ENCODE assay signal across 9 mouse cellular contexts in genomic region chr16:91875567-91876344, GRCm38 (mm10).
DNase-seq lines count a peak whose midpoint lies in the region; ATAC-seq and TF ChIP-seq lines count a peak whose summit lies in the region.
"Had no signal": no experiment of that assay in that cellular context is flagged by ENCODE, and none has a peak within 500 bp of the region (broad histone marks: within the 10 kb centered on the region; RNA-seq: fewer than 3 reads in every experiment).

No protein-coding gene starts in this region.

- H3K9ac ChIP-seq in lung, embryonic 14.5 days, result no peak overlapping the region
- no peak overlapping the region for H3K9ac ChIP-seq in lung, postnatal 0 days (replicated peaks; ENCODE audit: low read depth)
- H3K9ac ChIP-seq: liver, embryonic 12.5 days had no signal

- H3K27ac ChIP-seq in lung, embryonic 14.5 days (ENCODE audit: low read depth), result no peak overlapping the region
- H3K27ac ChIP-seq in lung, postnatal 0 days (ENCODE audit: low read length), result no peak overlapping the region
- H3K27ac ChIP-seq: liver, embryonic 12.5 days had no signal

- H3K9me3 ChIP-seq in lung, embryonic 14.5 days (ENCODE audit: low read depth, low read length), result no peaks in the 10 kb centered on the region
- no peaks in the 10 kb centered on the region for H3K9me3 ChIP-seq in lung, postnatal 0 days (ENCODE audit: low read length)
- H3K9me3 ChIP-seq: liver, embryonic 12.5 days had no signal

- H3K36me3 ChIP-seq in lung, embryonic 14.5 days (ENCODE audit: insufficient read depth), result peaks cover 17% of the 10 kb centered on the region
- no peaks in the 10 kb centered on the region for H3K36me3 ChIP-seq in lung, postnatal 0 days (ENCODE audit: insufficient read depth, low read length)

- H3K4me2 ChIP-seq in lung, embryonic 14.5 days, result no peak overlapping the region
- no peak overlapping the region for H3K4me2 ChIP-seq in lung, postnatal 0 days (replicated peaks; ENCODE audit: low read depth, low read length)
- H3K4me2 ChIP-seq: liver, embryonic 12.5 days had no signal

- TF ChIP-seq EP300 in lung, postnatal 0 days (IDR thresholded peaks at IDR 0.05), result no peak

- peak; percentile 44; the same call in 1 of the 2 replicates for ATAC-seq in lung, embryonic 14.5 days (ENCODE audit: insufficient read depth)
- no peak for ATAC-seq in lung, postnatal 0 days
- ATAC-seq: liver, embryonic 12.5 days had no signal

- H3K27me3 ChIP-seq in lung, embryonic 14.5 days (ENCODE audit: insufficient read depth, low read length), result no peaks in the 10 kb centered on the region
- H3K27me3 ChIP-seq in lung, postnatal 0 days (replicated peaks; ENCODE audit: insufficient read depth, low read length), result no peaks in the 10 kb centered on the region

- H3K4me1 ChIP-seq in lung, embryonic 14.5 days (ENCODE audit: insufficient read depth), result no peaks in the 10 kb centered on the region
- H3K4me1 ChIP-seq in lung, postnatal 0 days (ENCODE audit: insufficient read depth, low read depth, low read length), result no peaks in the 10 kb centered on the region

- no peak overlapping the region for H3K4me3 ChIP-seq in lung, embryonic 14.5 days (ENCODE audit: low read depth, low read length)
- H3K4me3 ChIP-seq in lung, postnatal 0 days (ENCODE audit: low read depth, low read length), result no peak overlapping the region
- H3K4me3 ChIP-seq: liver, embryonic 12.5 days had no signal

- TF ChIP-seq CTCF in lung, embryonic 14.5 days (IDR thresholded peaks at IDR 0.05; ENCODE audit: low read depth), result no peak
- TF ChIP-seq CTCF in lung, postnatal 0 days (IDR thresholded peaks at IDR 0.05), result no peak

- peak; percentile 38 for DNase-seq in lung, embryonic 14.5 days
- DNase-seq in lung, postnatal 25 days (ENCODE audit: low spot score), result no peak
- peak; percentile 84 for DNase-seq in gastrocnemius, postnatal 25 days
- DNase-seq in kidney, postnatal 10 days, result peak; percentile 54
- peak; percentile 67 for DNase-seq in urinary bladder, adult 2 months (ENCODE audit: low spot score)
- DNase-seq in right cerebral cortex, postnatal 36 days (ENCODE audit: low spot score in 2 of 2), result no peak
- DNase-seq in lung, postnatal 0 days (ENCODE audit: low spot score), result no peak
- DNase-seq in ovary, postnatal 14 days (ENCODE audit: low spot score), result no peak

- WGBS in lung, embryonic 14.5 days, result 43% methylated on average over 4 of the region's 4 CpGs
- 68% methylated on average over 4 of the region's 4 CpGs for WGBS in lung, postnatal 0 days

Comparison
In these comparisons a context has a peak if more than half of its experiments do, and no peak if none do; other contexts are left out.
1. DNase-seq: peak in lung, embryonic 14.5 days (single experiment), gastrocnemius, postnatal 25 days (single experiment), kidney, postnatal 10 days (single experiment) and urinary bladder, adult 2 months (single experiment); none in lung, postnatal 25 days (single experiment), right cerebral cortex, postnatal 36 days (0 of 2), lung, postnatal 0 days (single experiment) and ovary, postnatal 14 days (single experiment).